Mouse (Mus musculus) liver, adult 2 months (tissue): Measurements from ENCODE around the gene Ankrd44.

Source experiments
- CTCF ChIP-seq: fragments of 200-500 bp; IDR thresholded peaks from 2 replicates; pipeline ENCODE4 v1.5.1; 2011; ENCODE audit warnings: low read depth, low read length, control low read depth
- POLR2A ChIP-seq: fragments of 200-500 bp; IDR thresholded peaks from 2 replicates; pipeline ENCODE4 v1.6.1; 2011; ENCODE audit warnings: low read length, control low read depth; ENCODE audit not compliant: insufficient read depth; ENCODE audit errors: extremely low read depth

- TF ChIP-seq CTCF (no peak), POLR2A (no peak)
Measured at GRCm38 (mm10) chr1:54888449-54888848, 37.7 kb downstream of the Ankrd44 start.
